Mouse (Mus musculus) adrenal gland (tissue): Measurements from ENCODE around the gene Vmn2r53.
"Not testable (repeated sequence)": the region's sequence is repeated elsewhere in the genome, so short reads cannot be mapped to it uniquely, and the experiment has no call there.

Experiments
- intact Hi-C: fragments of 180-260 bp; cut with DNase I; formaldehyde crosslinking; loops from one replicate; pipeline ENCODE4 v1.15.1; 2025
- long read RNA-seq, 2 experiments: library from polyadenylated mRNA; unstranded; transcript quantifications; one replicate each; pipeline ENCODE4 v2.0.0; 2020; ENCODE audit warnings: borderline replicate concordance in 1 of 2; ENCODE audit not compliant: insufficient replicate concordance in 1 of 2

The Vmn2r53 gene
- long read RNA-seq, experiment 1 = 0 reads
- long read RNA-seq, experiment 2 = 0 reads

- intact Hi-C loops = no loop called here
Observed at GRCm38 (mm10) chr7:12608688-12609087, at the start of gene Vmn2r53. Gene Vmn2r53 (minus strand): TSS chr7:12608788.

GRCm38 (mm10) chr7:12640219-12640618, 31.6 kb upstream of the Vmn2r53 start, which contains the start of gene Vmn2r54:
Gene Vmn2r54 (minus strand): TSS chr7:12640319.
- intact Hi-C loops = not testable (repeated sequence)
